Mouse (Mus musculus): ENCODE data around the gene 4930467E23Rik.

The 4930467E23Rik gene

DNA sequence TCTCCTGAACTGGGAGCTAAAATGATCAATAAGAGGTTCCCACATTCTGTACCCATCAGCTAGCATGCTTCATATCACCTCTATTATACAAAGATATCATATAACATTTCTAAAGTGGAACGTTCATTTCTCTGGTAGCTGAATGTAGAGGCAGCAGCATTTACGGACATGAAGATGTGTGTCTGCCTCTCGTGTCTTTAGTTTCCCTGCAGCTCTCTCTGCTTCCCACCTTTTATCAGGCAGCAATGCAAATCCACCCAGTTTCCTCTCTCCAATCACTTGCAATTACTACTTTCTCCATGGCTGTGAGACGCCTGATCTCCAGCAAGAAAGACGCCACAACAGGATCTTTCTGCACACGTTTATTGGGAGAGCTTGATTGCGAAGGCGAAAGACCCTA is 49.5 kb downstream of the 4930467E23Rik start:
- in situ Hi-C loops (cut with MboI, MseI): loop anchor here (5.0 to 25.0 kb wide), 2 partner anchors 523 to 908 kb away; no protein-coding TSS in a partner anchor

- in situ Hi-C loops (cut with MboI, MseI): loop anchor here (5.0 to 25.0 kb wide), 2 partner anchors 342 to 907 kb away; no protein-coding TSS in a partner anchor
Measured at GRCm38 (mm10) chr8:19780212-19780611, 50.8 kb downstream of the 4930467E23Rik start.

GRCm38 (mm10) chr8:19780658-19781057 is 51.3 kb downstream of the 4930467E23Rik start:
- in situ Hi-C loops (cut with MboI, MseI): loop anchor here (5.0 to 25.0 kb wide), 2 partner anchors 342 to 907 kb away; no protein-coding TSS in a partner anchor

- in situ Hi-C loops (cut with MboI, MseI): loop anchor here (5.0 to 25.0 kb wide), 2 partner anchors 341 to 906 kb away; no protein-coding TSS in a partner anchor
Measured at GRCm38 (mm10) chr8:19781328-19782114, 52.1 kb downstream of the 4930467E23Rik start.

GRCm38 (mm10) chr8:19782736-19783135 is 53.4 kb downstream of the 4930467E23Rik start:
- in situ Hi-C loops (cut with MboI, MseI): loop anchor here (5.0 to 25.0 kb wide), 2 partner anchors 340 to 905 kb away; no protein-coding TSS in a partner anchor

DNA sequence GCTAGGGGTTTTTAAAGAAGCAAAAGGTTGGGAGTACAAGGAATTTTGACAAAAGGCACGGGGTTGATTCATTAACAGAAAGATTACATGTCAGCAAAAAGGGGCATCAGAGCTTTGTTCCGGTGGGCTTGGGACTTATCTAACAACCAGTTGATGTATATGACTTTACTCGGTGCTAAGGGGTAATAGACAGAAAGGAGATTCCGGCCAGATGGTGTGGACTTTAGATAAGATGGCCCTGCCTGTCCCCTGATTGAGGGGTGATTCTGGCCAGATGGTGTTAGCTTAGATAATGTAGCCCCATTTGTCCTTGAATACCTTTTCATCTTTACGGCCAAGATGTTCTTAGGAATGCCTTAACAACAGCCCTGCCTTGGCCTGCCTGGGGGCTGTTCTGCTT is 54.5 kb downstream of the 4930467E23Rik start:
- in situ Hi-C loops (cut with MboI, MseI): loop anchor here (5.0 to 25.0 kb wide), 2 partner anchors 338 to 903 kb away; no protein-coding TSS in a partner anchor

DNA sequence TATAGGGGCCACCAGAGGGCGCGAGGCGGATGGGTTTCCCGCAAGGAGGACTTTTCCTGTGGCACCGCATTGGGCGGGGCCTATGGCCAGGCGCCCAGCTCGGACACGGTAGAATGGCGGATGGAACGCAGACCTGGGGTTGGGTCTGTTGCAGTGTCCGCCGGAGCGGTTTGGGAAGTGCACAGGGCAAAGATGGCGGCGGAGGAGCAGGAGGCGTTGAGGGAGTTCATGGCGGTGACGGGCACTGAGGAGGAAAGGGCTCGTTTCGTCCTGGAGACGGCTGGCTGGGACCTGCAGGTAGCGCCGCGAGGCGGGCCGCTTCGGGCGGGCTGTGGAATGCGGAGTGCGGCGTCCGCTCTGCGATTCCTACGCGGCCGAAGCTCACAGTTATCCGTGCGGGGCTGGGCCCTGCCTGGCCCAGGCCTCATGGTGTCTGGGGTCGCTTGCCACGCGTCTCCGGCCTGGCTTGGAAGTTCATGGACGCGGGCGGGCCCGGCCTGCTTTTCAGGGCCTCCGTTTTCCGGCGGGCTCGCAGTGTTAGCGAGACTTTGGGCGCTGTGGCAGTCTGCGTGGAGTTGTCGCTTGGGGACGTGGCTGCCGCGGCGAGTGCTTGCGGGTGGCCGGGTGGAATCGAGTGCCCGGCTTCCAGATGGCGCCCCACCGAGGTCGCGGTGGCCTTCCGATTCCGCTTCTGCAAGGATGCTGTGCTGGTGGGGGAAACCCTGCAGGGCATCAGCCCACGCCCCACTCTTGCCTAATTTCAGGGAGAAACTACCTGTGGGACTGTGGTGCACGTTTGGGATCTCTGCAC is 55.4 kb downstream of the 4930467E23Rik start:
- in situ Hi-C loops (cut with MboI, MseI): loop anchor here (5.0 to 25.0 kb wide), 3 partner anchors 338 to 903 kb away; no protein-coding TSS in a partner anchor

GRCm38 (mm10) chr8:19792696-19793095 is 63.3 kb downstream of the 4930467E23Rik start:
- in situ Hi-C loops (cut with MboI, MseI): loop anchor here (25.0 kb wide), 1 partner anchor 895 kb away; no protein-coding TSS in a partner anchor

All from T-helper 1 cell (primary cell).